Mouse (Mus musculus) CD4-positive, CD25-positive, alpha-beta regulatory T cell, adult 2 months (primary cell): ENCODE data around the gene Cd274.

Source experiments
- DNase-seq: peaks from one replicate; pipeline ENCODE4 v3.0.0-alpha.2; 2012; ENCODE audit warnings: low read depth, low spot score

The Cd274 gene

GRCm38 (mm10) chr19:29422796-29423195, 55.5 kb downstream of the Cd274 start:
- DNase-seq = no peak

GRCm38 (mm10) chr19:29430516-29430915, 63.3 kb downstream of the Cd274 start:
- peak; percentile 45 for DNase-seq

- peak; percentile 83 for DNase-seq
These were observed 63.7 kb downstream of the Cd274 start for GRCm38 (mm10) chr19:29430953-29431352.

- DNase-seq = no peak
These were observed 69.7 kb downstream of the Cd274 start for GRCm38 (mm10) chr19:29436793-29437479.
